Mouse (Mus musculus): Measurements from ENCODE around the gene Adgrg4. TPM values are rescaled to one million over a fixed set of nuclear protein-coding genes. Genes with fewer than 3 reads are reported as not detected.

The Adgrg4 gene
- total and polyA plus RNA-seq, 3 experiments, result not detected

DNA sequence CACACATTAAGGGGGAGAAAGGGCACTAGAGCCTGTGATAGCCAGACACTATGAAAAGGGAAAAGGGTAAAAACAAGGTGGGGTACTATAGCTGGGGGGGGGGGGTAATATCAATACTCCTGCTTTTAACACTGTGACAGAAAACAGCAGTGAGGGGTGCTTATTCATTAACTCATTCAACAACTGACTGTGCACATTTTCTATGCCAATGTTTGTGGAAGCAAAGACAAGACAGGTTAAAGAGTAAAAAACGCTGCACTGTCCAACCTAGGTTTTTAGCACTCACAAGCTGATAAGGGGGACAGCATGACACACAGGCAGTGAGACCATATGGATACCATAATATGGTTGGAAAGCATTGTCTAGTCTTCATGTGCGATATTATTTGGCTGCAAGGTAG is 142.9 kb downstream of the Adgrg4 start:
- H3K27ac ChIP-seq, result no peak overlapping the region
- no peaks in the 10 kb centered on the region for H3K79me2 ChIP-seq (replicated peaks; ENCODE audit: control insufficient read depth, insufficient read depth, low read length)
- intact Hi-C loops (cut with DNase I), result no loop called here
- TF ChIP-seq CTCF (IDR thresholded peaks at IDR 0.05) (no peak), POLR2A (IDR thresholded peaks at IDR 0.05; ENCODE audit: insufficient read depth, low read depth, low read length) (no peak), EP300 (IDR thresholded peaks at IDR 0.05; ENCODE audit: insufficient read depth, low read depth, low read length) (no peak)
- no peak for DNase-seq
- no peaks in the 10 kb centered on the region for H3K27me3 ChIP-seq (ENCODE audit: control insufficient read depth, insufficient read depth, low read length)
- 66% methylated on average over 2 of the region's 2 CpGs for WGBS
- H3K36me3 ChIP-seq (ENCODE audit: control insufficient read depth, insufficient read depth, low read length), result no peaks in the 10 kb centered on the region
- H3K4me1 ChIP-seq (ENCODE audit: control insufficient read depth, insufficient read depth, low read length), result no peaks in the 10 kb centered on the region
- H3K4me3 ChIP-seq, result no peak overlapping the region
- no peak overlapping the region for H3K9ac ChIP-seq (ENCODE audit: low read depth, low read length)

DNA sequence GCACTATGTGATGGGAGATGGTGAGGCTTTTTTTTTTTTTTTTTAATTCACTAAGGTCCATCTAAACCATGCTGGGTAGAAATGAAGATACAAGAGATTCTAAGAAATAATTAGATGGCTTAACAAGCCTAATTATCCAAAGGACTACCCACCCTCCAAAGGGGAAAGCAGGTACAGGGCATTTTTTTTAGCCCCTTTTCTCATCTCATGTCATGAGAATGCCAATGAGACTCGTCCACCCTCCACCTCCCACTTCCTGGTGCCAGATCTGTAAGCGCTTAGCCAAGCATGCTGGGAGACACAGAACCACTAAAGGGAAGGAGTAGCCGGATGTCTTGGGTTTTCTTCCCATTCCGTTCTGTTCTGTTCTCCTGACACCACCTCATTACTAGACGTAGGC is 172.8 kb downstream of the Adgrg4 start, which contains the start of gene Brs3:
Brs3 (plus strand) TSS at position 301 of the 400 bp plus-strand sequence.
- TF ChIP-seq POLR2A (IDR thresholded peaks at IDR 0.05; ENCODE audit: insufficient read depth, low read depth, low read length) (no peak), CTCF (IDR thresholded peaks at IDR 0.05) (no peak), EP300 (IDR thresholded peaks at IDR 0.05; ENCODE audit: insufficient read depth, low read depth, low read length) (no peak)
- intact Hi-C loops (cut with DNase I), result no loop called here
- Histone ChIP-seq H3K79me2 (replicated peaks; ENCODE audit: control insufficient read depth, insufficient read depth, low read length) (no peaks in the 10 kb centered on the region), H3K4me1 (ENCODE audit: control insufficient read depth, insufficient read depth, low read length) (no peaks in the 10 kb centered on the region), H3K36me3 (ENCODE audit: control insufficient read depth, insufficient read depth, low read length) (no peaks in the 10 kb centered on the region), H3K9ac (ENCODE audit: low read depth, low read length) (no peak within 1 kb of the TSS), H3K27me3 (ENCODE audit: control insufficient read depth, insufficient read depth, low read length) (no peaks in the 10 kb centered on the region), H3K4me3 (no peak within 1 kb of the TSS), H3K27ac (no peak within 1 kb of the TSS)
- 70% methylated on average over 5 of the region's 5 CpGs for WGBS
- DNase-seq, result no peak

- DNase-seq, result no peak
- H3K36me3 ChIP-seq (ENCODE audit: control insufficient read depth, insufficient read depth, low read length), result no peaks in the 10 kb centered on the region
- H3K27me3 ChIP-seq (ENCODE audit: control insufficient read depth, insufficient read depth, low read length), result no peaks in the 10 kb centered on the region
- TF ChIP-seq EP300 (IDR thresholded peaks at IDR 0.05; ENCODE audit: insufficient read depth, low read depth, low read length) (no peak), CTCF (IDR thresholded peaks at IDR 0.05) (no peak), POLR2A (IDR thresholded peaks at IDR 0.05; ENCODE audit: insufficient read depth, low read depth, low read length) (no peak)
- H3K4me1 ChIP-seq (ENCODE audit: control insufficient read depth, insufficient read depth, low read length), result no peaks in the 10 kb centered on the region
- no peaks in the 10 kb centered on the region for H3K79me2 ChIP-seq (replicated peaks; ENCODE audit: control insufficient read depth, insufficient read depth, low read length)
- H3K27ac ChIP-seq, result no peak overlapping the region
- H3K4me3 ChIP-seq, result no peak overlapping the region
- H3K9ac ChIP-seq (ENCODE audit: low read depth, low read length), result no peak overlapping the region
- intact Hi-C loops (cut with DNase I), result no loop called here
- 75% methylated on average over 6 of the region's 6 CpGs for WGBS
Observed at GRCm38 (mm10) chrX:57043869-57044268, 173.9 kb downstream of the Adgrg4 start.

Other genes starting within 250 kb of the Adgrg4 start
- 100 to 1,000 TPM; 111 to 140 TPM for gene Fhl1, start 138.4 kb upstream of the Adgrg4 start, total RNA-seq (2021)
- gene Fhl1, start 138.4 kb upstream of the Adgrg4 start, polyA plus RNA-seq (2012; rRNA removed), result 123 and 197 TPM in 2 replicates
- gene Map7d3, start 47.8 kb upstream of the Adgrg4 start, total RNA-seq (2021), result under 1 TPM; 0.31 to 0.43 TPM
- 0.04 and 0.12 TPM in 2 replicates for gene Map7d3, start 47.8 kb upstream of the Adgrg4 start, polyA plus RNA-seq (2012; rRNA removed)
- gene Brs3, start 172.9 kb downstream of the Adgrg4 start, total RNA-seq (2021), result not detected
- not detected in 2 replicates for gene Brs3, start 172.9 kb downstream of the Adgrg4 start, polyA plus RNA-seq (2012; rRNA removed)
- gene Htatsf1, start 183.4 kb downstream of the Adgrg4 start, total RNA-seq (2021), result 10 to 100 TPM; 51.1 to 57.2 TPM
- gene Htatsf1, start 183.4 kb downstream of the Adgrg4 start, polyA plus RNA-seq (2012; rRNA removed), result 19.2 and 26.9 TPM in 2 replicates
- gene Vgll1, start 217.9 kb downstream of the Adgrg4 start, total RNA-seq (2021), result not detected
- not detected in 2 replicates for gene Vgll1, start 217.9 kb downstream of the Adgrg4 start, polyA plus RNA-seq (2012; rRNA removed)